Mouse (Mus musculus): Measurements from ENCODE around the gene Zbtb20.

GRCm38 (mm10) chr16:42857564-42858183 lies 18.0 kb upstream of the Zbtb20 start:
- TF ChIP-seq CTCF (IDR thresholded peaks at IDR 0.05) (no peak), POLR2A (IDR thresholded peaks at IDR 0.05; ENCODE audit: insufficient read depth, low read depth, low read length) (no peak), EP300 (IDR thresholded peaks at IDR 0.05; ENCODE audit: insufficient read depth, low read depth, low read length) (no peak)

Data from heart, adult 2 months (tissue).